Mouse (Mus musculus) lung, embryonic 16.5 days (tissue): ENCODE results near the gene Rxra. TPM values are rescaled to one million over a fixed set of nuclear protein-coding genes. Genes with fewer than 3 reads are reported as not detected.

Experiments
- ATAC-seq: fragments of 200-750 bp; cut with Nextera tagmentation; 2 replicates; pipeline ENCODE4 v1.8.0; 2017; ENCODE audit warnings: low read depth, mild to moderate bottlenecking, moderate library complexity
- H3K27ac ChIP-seq: fragments of 300-500 bp; sonication (generic); 2 replicates; pipeline ENCODE4 v1.5.1; 2014; ENCODE audit warnings: mild to moderate bottlenecking, control low read depth, low read length
- H3K27me3 ChIP-seq: fragments of 300-500 bp; sonication (generic); 2 replicates; pipeline ENCODE4 v1.6.1; 2014; ENCODE audit warnings: low read depth, low read length, mixed read lengths; ENCODE audit not compliant: control insufficient read depth, insufficient read depth
- H3K36me3 ChIP-seq: fragments of 300-500 bp; sonication (generic); 2 replicates; pipeline ENCODE4 v1.6.1; 2014; ENCODE audit warnings: low read length; ENCODE audit not compliant: control insufficient read depth, insufficient read depth
- H3K4me1 ChIP-seq: fragments of 300-500 bp; sonication (generic); replicated peaks from 2 replicates; pipeline ENCODE4 v1.6.1; 2014; ENCODE audit warnings: low read length, mixed read lengths; ENCODE audit not compliant: control insufficient read depth, insufficient read depth
- H3K4me2 ChIP-seq: fragments of 300-500 bp; sonication (generic); 2 replicates; pipeline ENCODE4 v1.6.1; 2014; ENCODE audit warnings: low read depth, low read length, control low read depth
- H3K4me3 ChIP-seq: fragments of 300-500 bp; sonication (generic); 2 replicates; pipeline ENCODE4 v1.5.1; 2014; ENCODE audit warnings: mild to moderate bottlenecking, low read length, control low read depth
- H3K9ac ChIP-seq: fragments of 300-500 bp; sonication (generic); 2 replicates; pipeline ENCODE4 v1.6.1; 2014; ENCODE audit warnings: low read length, control low read depth
- H3K9me3 ChIP-seq: fragments of 300-500 bp; sonication (generic); 2 replicates; pipeline ENCODE4 v1.6.1; 2016; ENCODE audit warnings: low read length; ENCODE audit not compliant: control insufficient read depth
- WGBS: fragments of 180-500 bp; shearing (Covaris S2); extraction: QIAGEN DNeasy Blood & Tissue Kit; methylation state at CpG from one replicate; pipeline ENCODE4 v1.1.7; 2014; 5-methylcytosine and 5-hydroxymethylcytosine counted together
- polyA plus RNA-seq: library from polyadenylated mRNA; unstranded; fragments of >200 nt; fragmentation: Nextera tagmentation; extraction: Ambion mirVana; gene quantifications from 2 replicates; pipeline ENCODE4 v1.2.1, GENCODE M21; 2015

Gene Rxra
- polyA plus RNA-seq, 1 experiment from 2014 or later = 11.3 TPM

GRCm38 (mm10) chr2:27640900-27641479 is 35.2 kb upstream of the Rxra start:
- 44% methylated on average over 3 of the region's 3 CpGs for WGBS
- no peak for ATAC-seq
- Histone ChIP-seq H3K4me1 (peaks cover 7% of the 10 kb centered on the region), H3K9me3 (no peaks in the 10 kb centered on the region), H3K9ac (no peak overlapping the region), H3K27ac (no peak overlapping the region), H3K4me3 (no peak overlapping the region), H3K27me3 (no peaks in the 10 kb centered on the region), H3K36me3 (no peaks in the 10 kb centered on the region), H3K4me2 (no peak overlapping the region)

GRCm38 (mm10) chr2:27644547-27645120 is 31.6 kb upstream of the Rxra start:
- 19% methylated on average over 5 of the region's 5 CpGs for WGBS
- H3K36me3 ChIP-seq = no peaks in the 10 kb centered on the region
- no peak overlapping the region for H3K4me2 ChIP-seq
- H3K9ac ChIP-seq = peak overlapping the region; percentile 23; the same call in 1 of the 2 replicates
- H3K4me3 ChIP-seq = no peak overlapping the region
- peak; percentile 69 for ATAC-seq
- H3K27ac ChIP-seq = peak overlapping the region; percentile 9; the same call in 1 of the 2 replicates
- no peaks in the 10 kb centered on the region for H3K27me3 ChIP-seq
- no peaks in the 10 kb centered on the region for H3K9me3 ChIP-seq
- H3K4me1 ChIP-seq = peaks cover 7% of the 10 kb centered on the region

GRCm38 (mm10) chr2:27645471-27645870 is 30.8 kb upstream of the Rxra start:
- Histone ChIP-seq H3K4me3 (no peak overlapping the region), H3K27ac (no peak overlapping the region), H3K4me2 (no peak overlapping the region), H3K27me3 (no peaks in the 10 kb centered on the region), H3K9me3 (no peaks in the 10 kb centered on the region), H3K36me3 (no peaks in the 10 kb centered on the region), H3K4me1 (peaks cover 9% of the 10 kb centered on the region), H3K9ac (no peak overlapping the region)
- 33% methylated on average over 3 of the region's 3 CpGs for WGBS
- no peak for ATAC-seq

- peak; percentile 55; the same call in 1 of the 2 replicates for ATAC-seq
- Histone ChIP-seq H3K4me1 (peaks cover 5% of the 10 kb centered on the region; the same call in 1 of the 2 replicates), H3K4me2 (no peak overlapping the region), H3K4me3 (no peak overlapping the region), H3K36me3 (no peaks in the 10 kb centered on the region), H3K9me3 (no peaks in the 10 kb centered on the region), H3K27me3 (no peaks in the 10 kb centered on the region), H3K27ac (no peak overlapping the region), H3K9ac (no peak overlapping the region)
- WGBS = 34% methylated on average over 7 of the region's 8 CpGs
These were observed 26.2 kb upstream of the Rxra start for GRCm38 (mm10) chr2:27649862-27650661.

- H3K36me3 ChIP-seq = no peaks in the 10 kb centered on the region
- no peak overlapping the region for H3K4me2 ChIP-seq
- no peaks in the 10 kb centered on the region for H3K27me3 ChIP-seq
- 0 out of 2 replicates have a peak, but pooled peaks cover 5% of the 10 kb centered on the region for H3K4me1 ChIP-seq
- no peak overlapping the region for H3K27ac ChIP-seq
- no peak for ATAC-seq
- no peak overlapping the region for H3K4me3 ChIP-seq
- no peak overlapping the region for H3K9ac ChIP-seq
- H3K9me3 ChIP-seq = no peaks in the 10 kb centered on the region
These were observed 25.2 kb upstream of the Rxra start for GRCm38 (mm10) chr2:27650991-27651390.

- H3K36me3 ChIP-seq = no peaks in the 10 kb centered on the region
- no peak; the same call in 1 of the 2 replicates for ATAC-seq
- 0 out of 2 replicates have a peak, but pooled peaks cover 5% of the 10 kb centered on the region for H3K4me1 ChIP-seq
- H3K27ac ChIP-seq = no peak overlapping the region
- WGBS = 61% methylated on average over 5 of the region's 5 CpGs
- no peak overlapping the region for H3K4me2 ChIP-seq
- no peak overlapping the region for H3K4me3 ChIP-seq
- no peaks in the 10 kb centered on the region for H3K9me3 ChIP-seq
- H3K9ac ChIP-seq = no peak overlapping the region
- no peaks in the 10 kb centered on the region for H3K27me3 ChIP-seq
These were observed 22.7 kb upstream of the Rxra start for GRCm38 (mm10) chr2:27653496-27654030.

GRCm38 (mm10) chr2:27654321-27655232 is 21.7 kb upstream of the Rxra start:
- no peak overlapping the region for H3K9ac ChIP-seq
- ATAC-seq = no peak
- 0 out of 2 replicates have a peak, but pooled peaks cover 5% of the 10 kb centered on the region for H3K4me1 ChIP-seq
- H3K27me3 ChIP-seq = no peaks in the 10 kb centered on the region
- H3K9me3 ChIP-seq = no peaks in the 10 kb centered on the region
- H3K4me2 ChIP-seq = no peak overlapping the region
- H3K27ac ChIP-seq = no peak overlapping the region
- 60% methylated on average over 8 of the region's 8 CpGs for WGBS
- H3K4me3 ChIP-seq = no peak overlapping the region
- H3K36me3 ChIP-seq = no peaks in the 10 kb centered on the region

- Histone ChIP-seq H3K27me3 (no peaks in the 10 kb centered on the region), H3K4me3 (no peak overlapping the region), H3K9ac (no peak overlapping the region), H3K9me3 (no peaks in the 10 kb centered on the region; the same call in 1 of the 2 replicates), H3K4me1 (0 out of 2 replicates have a peak, but pooled peaks cover 3% of the 10 kb centered on the region), H3K4me2 (no peak overlapping the region), H3K27ac (no peak overlapping the region), H3K36me3 (no peaks in the 10 kb centered on the region)
- ATAC-seq = no peak
These were observed 19.7 kb upstream of the Rxra start for GRCm38 (mm10) chr2:27656576-27656975.
